13 mouse cellular contexts compared by ENCODE assay signal in the genomic region with DNA sequence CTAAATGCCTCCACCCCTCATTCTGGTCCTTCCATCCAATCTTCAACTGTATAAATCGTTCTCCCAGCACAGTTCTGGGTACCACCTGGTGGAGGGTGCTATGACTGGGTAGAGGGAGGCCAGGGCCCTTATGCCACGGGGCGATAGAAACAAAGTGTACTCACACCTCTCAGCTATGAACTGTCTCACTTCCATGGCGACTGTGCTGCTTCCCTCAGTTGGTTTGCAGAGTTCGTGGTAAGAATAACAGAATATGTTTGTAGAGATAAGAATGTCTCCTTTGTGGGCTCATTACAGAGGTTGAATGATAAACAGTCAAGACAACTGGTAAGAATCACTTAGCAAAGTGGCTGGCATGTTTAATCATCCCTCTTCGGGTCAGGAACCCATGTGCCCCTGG.
"Had no signal": no experiment of that assay in that cellular context is flagged by ENCODE, and none has a peak within 500 bp of the region (broad histone marks: within the 10 kb centered on the region; RNA-seq: fewer than 3 reads in every experiment).

No protein-coding gene starts in this region.

- H3K27ac ChIP-seq: limb, embryonic 12.5 days; liver, embryonic 13.5 days; lung, embryonic 15.5 days; macrophage; neural tube, embryonic 12.5 days had no signal

- H3K9ac ChIP-seq: limb, embryonic 12.5 days; liver, embryonic 13.5 days; liver, postnatal 0 days; lung, embryonic 15.5 days; neural tube, embryonic 12.5 days had no signal

- H3K36me3 ChIP-seq: limb, embryonic 12.5 days; liver, embryonic 13.5 days; lung, embryonic 15.5 days; neural tube, embryonic 12.5 days had no signal

- H3K27me3 ChIP-seq: lung, embryonic 15.5 days; neural tube, embryonic 12.5 days had no signal

- H3K4me1 ChIP-seq: limb, embryonic 12.5 days; liver, embryonic 13.5 days; lung, embryonic 15.5 days; neural tube, embryonic 12.5 days had no signal

- H3K9me3 ChIP-seq: limb, embryonic 12.5 days; liver, embryonic 13.5 days; lung, embryonic 15.5 days; neural tube, embryonic 12.5 days had no signal

- ATAC-seq: liver, postnatal 0 days had no signal

- DNase-seq: kidney, adult 18-20 months; kidney, postnatal 10 days; kidney, postnatal 4 days; liver; liver, embryonic 13.5 days; liver, postnatal 0 days; spleen, adult 18-20 months; thymus, adult 18-20 months; thymus, postnatal 14 days had no signal

- H3K4me2 ChIP-seq: limb, embryonic 12.5 days; liver, embryonic 13.5 days; lung, embryonic 15.5 days; neural tube, embryonic 12.5 days had no signal

- H3K4me3 ChIP-seq: limb, embryonic 12.5 days; liver, embryonic 13.5 days; lung, embryonic 15.5 days; neural tube, embryonic 12.5 days had no signal
